Mouse (Mus musculus): ENCODE results near the gene Slc38a11. TPM values are rescaled to one million over a fixed set of nuclear protein-coding genes. Genes with fewer than 3 reads are reported as not detected.

Slc38a11 gene
- polyA plus RNA-seq, 1 experiment, result not detected

GRCm38 (mm10) chr2:65337378-65338140, 26.3 kb downstream of the Slc38a11 start:
- TF ChIP-seq CTCF (IDR thresholded peaks at IDR 0.05; ENCODE audit: borderline replicate concordance, control insufficient read depth, extremely low read depth, insufficient read depth, low read length, poor library complexity), result no peak
- no peak for TF ChIP-seq POLR2A (IDR thresholded peaks at IDR 0.05; ENCODE audit: control insufficient read depth, extremely low read depth, insufficient read depth, low read length, poor library complexity)
- Histone ChIP-seq H3K4me3 (ENCODE audit: control insufficient read depth, insufficient read depth, low read length) (no peak overlapping the region), H3K4me1 (replicated peaks; ENCODE audit: control insufficient read depth, insufficient read depth, low read length) (peaks cover 37% of the 10 kb centered on the region), H3K27me3 (ENCODE audit: control insufficient read depth, insufficient read depth, low read length) (no peaks in the 10 kb centered on the region), H3K36me3 (ENCODE audit: control insufficient read depth, insufficient read depth, low read length) (no peaks in the 10 kb centered on the region), H3K27ac (ENCODE audit: control insufficient read depth, insufficient read depth, low read length) (peak overlapping the region; percentile 91)
- WGBS, result 14% methylated on average over 14 of the region's 14 CpGs
- peak; percentile 39 for DNase-seq

GRCm38 (mm10) chr2:65336608-65337007, 27.2 kb downstream of the Slc38a11 start:
- Histone ChIP-seq H3K4me1 (replicated peaks; ENCODE audit: control insufficient read depth, insufficient read depth, low read length) (peaks cover 32% of the 10 kb centered on the region), H3K27ac (ENCODE audit: control insufficient read depth, insufficient read depth, low read length) (peak overlapping the region; percentile 44), H3K4me3 (ENCODE audit: control insufficient read depth, insufficient read depth, low read length) (no peak overlapping the region), H3K36me3 (ENCODE audit: control insufficient read depth, insufficient read depth, low read length) (no peaks in the 10 kb centered on the region), H3K27me3 (ENCODE audit: control insufficient read depth, insufficient read depth, low read length) (no peaks in the 10 kb centered on the region)
- no peak for TF ChIP-seq CTCF (IDR thresholded peaks at IDR 0.05; ENCODE audit: borderline replicate concordance, control insufficient read depth, extremely low read depth, insufficient read depth, low read length, poor library complexity)
- no peak for TF ChIP-seq POLR2A (IDR thresholded peaks at IDR 0.05; ENCODE audit: control insufficient read depth, extremely low read depth, insufficient read depth, low read length, poor library complexity)
- WGBS, result 58% methylated on average over 3 of the region's 3 CpGs
- DNase-seq, result no peak

- no peak overlapping the region for H3K27ac ChIP-seq (ENCODE audit: control insufficient read depth, insufficient read depth, low read length)
Observed at GRCm38 (mm10) chr2:65334091-65334490, 29.7 kb downstream of the Slc38a11 start.

GRCm38 (mm10) chr2:65331321-65331720, 32.5 kb downstream of the Slc38a11 start:
- no peak overlapping the region for H3K27ac ChIP-seq (ENCODE audit: control insufficient read depth, insufficient read depth, low read length)
- 94% methylated on average over 2 of the region's 2 CpGs for whole genome bisulfite sequencing
- no peak overlapping the region for H3K4me3 ChIP-seq (ENCODE audit: control insufficient read depth, insufficient read depth, low read length)
- H3K36me3 ChIP-seq (ENCODE audit: control insufficient read depth, insufficient read depth, low read length), result no peaks in the 10 kb centered on the region
- DNase-seq, result peak; percentile 78
- H3K4me1 ChIP-seq (replicated peaks; ENCODE audit: control insufficient read depth, insufficient read depth, low read length), result peaks cover 13% of the 10 kb centered on the region
- no peaks in the 10 kb centered on the region for H3K27me3 ChIP-seq (ENCODE audit: control insufficient read depth, insufficient read depth, low read length)
- TF ChIP-seq POLR2A (IDR thresholded peaks at IDR 0.05; ENCODE audit: control insufficient read depth, extremely low read depth, insufficient read depth, low read length, poor library complexity) (no peak), CTCF (IDR thresholded peaks at IDR 0.05; ENCODE audit: borderline replicate concordance, control insufficient read depth, extremely low read depth, insufficient read depth, low read length, poor library complexity) (no peak)

More at GRCm38 (mm10) chr2:65334091-65334490, 29.7 kb downstream of the Slc38a11 start:
- 94% methylated on average over 9 of the region's 9 CpGs for WGBS
- TF ChIP-seq CTCF (IDR thresholded peaks at IDR 0.05; ENCODE audit: borderline replicate concordance, control insufficient read depth, extremely low read depth, insufficient read depth, low read length, poor library complexity) (no peak), POLR2A (IDR thresholded peaks at IDR 0.05; ENCODE audit: control insufficient read depth, extremely low read depth, insufficient read depth, low read length, poor library complexity) (no peak)
- Histone ChIP-seq H3K4me3 (ENCODE audit: control insufficient read depth, insufficient read depth, low read length) (no peak overlapping the region), H3K4me1 (replicated peaks; ENCODE audit: control insufficient read depth, insufficient read depth, low read length) (peaks cover 25% of the 10 kb centered on the region), H3K27me3 (ENCODE audit: control insufficient read depth, insufficient read depth, low read length) (no peaks in the 10 kb centered on the region), H3K36me3 (ENCODE audit: control insufficient read depth, insufficient read depth, low read length) (no peaks in the 10 kb centered on the region)
- no peak for DNase-seq

GRCm38 (mm10) chr2:65321998-65322754, 41.7 kb downstream of the Slc38a11 start:
- H3K4me3 ChIP-seq (ENCODE audit: control insufficient read depth, insufficient read depth, low read length), result no peak overlapping the region
- no peaks in the 10 kb centered on the region for H3K27me3 ChIP-seq (ENCODE audit: control insufficient read depth, insufficient read depth, low read length)
- H3K4me1 ChIP-seq (replicated peaks; ENCODE audit: control insufficient read depth, insufficient read depth, low read length), result no peaks in the 10 kb centered on the region; the same call in 1 of the 2 replicates
- no peaks in the 10 kb centered on the region for H3K36me3 ChIP-seq (ENCODE audit: control insufficient read depth, insufficient read depth, low read length)
- no peak overlapping the region for H3K27ac ChIP-seq (ENCODE audit: control insufficient read depth, insufficient read depth, low read length)
- 84% methylated on average over 6 of the region's 6 CpGs for WGBS
- TF ChIP-seq POLR2A (IDR thresholded peaks at IDR 0.05; ENCODE audit: control insufficient read depth, extremely low read depth, insufficient read depth, low read length, poor library complexity) (no peak), CTCF (IDR thresholded peaks at IDR 0.05; ENCODE audit: borderline replicate concordance, control insufficient read depth, extremely low read depth, insufficient read depth, low read length, poor library complexity) (no peak)
- no peak for DNase-seq

GRCm38 (mm10) chr2:65320975-65321374, 42.9 kb downstream of the Slc38a11 start:
- 52% methylated on average over 2 of the region's 2 CpGs for WGBS
- H3K27ac ChIP-seq (ENCODE audit: control insufficient read depth, insufficient read depth, low read length), result no peak overlapping the region
- no peaks in the 10 kb centered on the region; the same call in 1 of the 2 replicates for H3K4me1 ChIP-seq (replicated peaks; ENCODE audit: control insufficient read depth, insufficient read depth, low read length)
- TF ChIP-seq CTCF (IDR thresholded peaks at IDR 0.05; ENCODE audit: borderline replicate concordance, control insufficient read depth, extremely low read depth, insufficient read depth, low read length, poor library complexity), result no peak
- TF ChIP-seq POLR2A (IDR thresholded peaks at IDR 0.05; ENCODE audit: control insufficient read depth, extremely low read depth, insufficient read depth, low read length, poor library complexity), result no peak
- no peaks in the 10 kb centered on the region for H3K27me3 ChIP-seq (ENCODE audit: control insufficient read depth, insufficient read depth, low read length)
- no peak overlapping the region for H3K4me3 ChIP-seq (ENCODE audit: control insufficient read depth, insufficient read depth, low read length)
- H3K36me3 ChIP-seq (ENCODE audit: control insufficient read depth, insufficient read depth, low read length), result no peaks in the 10 kb centered on the region
- DNase-seq, result no peak

Data from thymus, adult 2 months (tissue).